Mouse (Mus musculus) midbrain, embryonic 16.5 days (tissue): ENCODE measurements at regions not wholly inside any gene's neighbourhood (a gene's known extent, or its start where the extent isn't known, plus 50 kb on each side); places are given as distances from the start of the nearest gene placed in this dataset.

ENCODE experiments used
- ATAC-seq: fragments of 200-750 bp; cut with Nextera tagmentation; 2 replicates; pipeline ENCODE4 v1.8.0; 2017; ENCODE audit warnings: moderate TSS enrichment
- H3K27ac ChIP-seq: fragments of 300-500 bp; sonication (generic); 2 replicates; pipeline ENCODE4 v1.5.1; 2014; ENCODE audit warnings: mild to moderate bottlenecking, low read length, mixed read lengths
- H3K27me3 ChIP-seq: fragments of 300-500 bp; sonication (generic); 2 replicates; pipeline ENCODE4 v1.6.1; 2014; ENCODE audit warnings: low read depth, low read length, mixed read lengths; ENCODE audit not compliant: control insufficient read depth, insufficient read depth
- H3K36me3 ChIP-seq: fragments of 300-500 bp; sonication (generic); 2 replicates; pipeline ENCODE4 v1.6.1; 2014; ENCODE audit warnings: mild to moderate bottlenecking, low read length, moderate library complexity, mixed read lengths; ENCODE audit not compliant: control insufficient read depth, insufficient read depth
- H3K4me1 ChIP-seq: fragments of 300-500 bp; sonication (generic); 2 replicates; pipeline ENCODE4 v1.6.1; 2014; ENCODE audit warnings: mild to moderate bottlenecking, low read length, mixed read lengths; ENCODE audit not compliant: control insufficient read depth, insufficient read depth
- H3K4me2 ChIP-seq: fragments of 300-500 bp; sonication (generic); 2 replicates; pipeline ENCODE4 v1.6.1; 2014; ENCODE audit warnings: mild to moderate bottlenecking, low read length, mixed read lengths
- H3K4me3 ChIP-seq: fragments of 300-500 bp; sonication (generic); 2 replicates; pipeline ENCODE4 v1.5.1; 2014; ENCODE audit warnings: low read depth, mild to moderate bottlenecking, low read length, moderate library complexity, mixed read lengths
- H3K9ac ChIP-seq: fragments of 300-500 bp; sonication (generic); 2 replicates; pipeline ENCODE4 v1.6.1; 2014; ENCODE audit warnings: low read depth, low read length, mixed read lengths
- H3K9me3 ChIP-seq: fragments of 300-500 bp; sonication (generic); replicated peaks from 2 replicates; pipeline ENCODE4 v1.6.1; 2014; ENCODE audit warnings: mild to moderate bottlenecking, low read length, mixed read lengths; ENCODE audit not compliant: control insufficient read depth, poor library complexity, severe bottlenecking
- WGBS: fragments of 180-500 bp; shearing (Covaris S2); extraction: QIAGEN DNeasy Blood & Tissue Kit; methylation state at CpG from one replicate; pipeline ENCODE4 v1.1.7; 2014; 5-methylcytosine and 5-hydroxymethylcytosine counted together

DNA sequence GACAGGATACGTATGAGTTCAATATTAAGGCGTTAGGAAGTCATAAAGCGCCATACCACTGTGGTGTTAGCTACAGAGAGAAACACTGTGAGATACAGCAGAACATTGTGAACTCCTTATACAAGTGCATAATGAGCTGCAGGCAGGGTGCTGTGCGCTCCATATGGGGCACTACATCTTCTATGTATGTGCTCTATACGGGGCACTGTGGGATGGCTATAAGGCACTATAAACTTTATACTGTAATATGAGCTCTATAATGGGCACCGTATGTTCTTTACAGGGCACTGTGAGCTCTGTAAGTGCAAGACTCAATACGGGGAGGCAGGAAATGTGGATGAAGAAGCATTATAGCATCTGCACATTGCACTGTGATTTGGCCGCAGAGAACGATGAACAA, 183.2 kb upstream of the Krr1 start:
- Histone ChIP-seq H3K4me2 (no peak overlapping the region), H3K9me3 (no peaks in the 10 kb centered on the region), H3K9ac (no peak overlapping the region), H3K4me3 (no peak overlapping the region), H3K4me1 (peaks cover 2% of the 10 kb centered on the region; the same call in 1 of the 2 replicates), H3K36me3 (no peaks in the 10 kb centered on the region), H3K27ac (no peak overlapping the region), H3K27me3 (no peaks in the 10 kb centered on the region)
- WGBS, result 93% methylated on average over 9 of the region's 9 CpGs
- ATAC-seq, result no peak

DNA sequence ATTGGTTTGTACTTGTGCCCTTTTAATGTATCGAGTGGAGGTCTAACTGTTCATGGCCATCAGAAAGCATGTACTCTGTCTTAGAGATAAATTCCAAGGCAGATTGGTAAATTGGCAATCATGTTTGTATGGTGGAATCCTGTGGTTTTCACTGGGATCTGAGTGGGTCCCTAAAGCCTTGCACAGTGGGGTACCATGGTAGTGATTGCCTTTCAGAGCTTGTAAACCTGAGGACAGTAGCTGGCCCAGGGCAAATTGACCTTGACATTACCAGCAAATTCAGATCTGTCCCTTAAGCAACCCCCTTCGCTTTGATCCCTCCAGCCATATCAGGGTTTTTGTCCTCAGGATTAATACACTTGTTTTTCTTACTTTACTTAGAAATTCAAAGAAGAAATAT, 181.6 kb upstream of the Krr1 start:
- Histone ChIP-seq H3K27me3 (no peaks in the 10 kb centered on the region), H3K4me3 (no peak overlapping the region), H3K9ac (no peak overlapping the region), H3K36me3 (no peaks in the 10 kb centered on the region), H3K27ac (no peak overlapping the region), H3K4me1 (peaks cover 2% of the 10 kb centered on the region; the same call in 1 of the 2 replicates), H3K9me3 (no peaks in the 10 kb centered on the region), H3K4me2 (no peak overlapping the region)
- ATAC-seq, result no peak
- WGBS, result 94% methylated on average over 2 of the region's 2 CpGs

GRCm38 (mm10) chr10:111795056-111795455, 177.4 kb upstream of the Krr1 start:
- Histone ChIP-seq H3K36me3 (no peaks in the 10 kb centered on the region), H3K9me3 (no peaks in the 10 kb centered on the region), H3K4me3 (no peak overlapping the region), H3K27ac (no peak overlapping the region), H3K4me1 (peaks cover 4% of the 10 kb centered on the region; the same call in 1 of the 2 replicates), H3K27me3 (no peaks in the 10 kb centered on the region), H3K4me2 (no peak overlapping the region), H3K9ac (no peak overlapping the region)
- 79% methylated on average over 5 of the region's 5 CpGs for whole genome bisulfite sequencing
- no peak for ATAC-seq

GRCm38 (mm10) chr10:111795756-111796155, 176.7 kb upstream of the Krr1 start:
- Histone ChIP-seq H3K9me3 (no peaks in the 10 kb centered on the region), H3K9ac (no peak overlapping the region), H3K27ac (no peak overlapping the region), H3K36me3 (no peaks in the 10 kb centered on the region), H3K4me3 (no peak overlapping the region), H3K27me3 (no peaks in the 10 kb centered on the region), H3K4me2 (no peak overlapping the region), H3K4me1 (peaks cover 4% of the 10 kb centered on the region; the same call in 1 of the 2 replicates)
- WGBS, result 89% methylated on average over 3 of the region's 3 CpGs
- no peak for ATAC-seq

- Histone ChIP-seq H3K9ac (no peak overlapping the region), H3K36me3 (no peaks in the 10 kb centered on the region), H3K9me3 (no peaks in the 10 kb centered on the region), H3K27ac (no peak overlapping the region), H3K4me1 (peaks cover 4% of the 10 kb centered on the region), H3K4me2 (no peak overlapping the region), H3K4me3 (no peak overlapping the region), H3K27me3 (no peaks in the 10 kb centered on the region)
- WGBS, result 80% methylated on average over 7 of the region's 7 CpGs
- ATAC-seq, result no peak
These were observed 173.6 kb upstream of the Krr1 start for GRCm38 (mm10) chr10:111798851-111799281.

DNA sequence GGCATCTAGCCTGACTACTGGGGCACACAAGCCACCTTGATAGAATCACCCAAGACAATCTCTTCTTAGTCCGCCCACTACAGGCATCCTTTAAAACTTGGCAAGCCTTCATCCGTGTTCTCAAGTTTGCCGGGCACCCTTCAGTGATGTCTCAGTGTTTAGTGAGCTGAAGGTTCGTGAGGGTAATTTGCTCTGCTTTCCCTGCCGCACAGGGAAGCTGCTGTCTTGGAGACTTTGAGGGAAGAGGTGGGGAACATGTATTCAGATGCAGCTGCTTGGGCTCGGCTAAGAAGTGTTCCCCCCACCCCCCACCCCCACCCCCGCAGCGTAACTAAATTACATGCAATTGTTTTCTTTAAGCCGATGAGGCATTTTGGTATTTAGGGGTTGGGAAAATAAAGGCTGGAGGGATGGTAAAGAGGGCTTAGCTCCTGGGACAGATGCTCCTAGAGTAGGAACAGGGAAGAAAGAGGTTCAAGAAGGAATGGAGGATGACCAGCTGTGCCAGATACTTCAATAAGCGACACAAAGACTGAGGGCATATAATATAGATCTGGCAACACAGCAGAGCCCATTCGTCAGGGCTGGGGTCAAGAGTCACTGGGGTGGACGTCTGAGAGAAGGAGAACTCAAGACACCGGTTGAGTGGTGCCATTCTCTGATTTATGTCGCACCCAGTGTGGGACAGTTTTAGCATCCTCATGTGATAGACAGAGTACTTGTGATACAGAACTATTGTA, 172.4 kb upstream of the Krr1 start:
- no peak for ATAC-seq
- Histone ChIP-seq H3K27me3 (no peaks in the 10 kb centered on the region), H3K27ac (no peak overlapping the region), H3K9me3 (no peaks in the 10 kb centered on the region), H3K4me3 (no peak overlapping the region), H3K4me1 (peaks cover 4% of the 10 kb centered on the region), H3K9ac (0 out of 2 replicates have a peak overlapping the region, but pooled peaks have one; percentile 2), H3K4me2 (no peak overlapping the region), H3K36me3 (no peaks in the 10 kb centered on the region)
- 24% methylated on average over 14 of the region's 14 CpGs for WGBS

- Histone ChIP-seq H3K27me3 (no peaks in the 10 kb centered on the region), H3K4me1 (peaks cover 4% of the 10 kb centered on the region), H3K9ac (no peak overlapping the region), H3K27ac (no peak overlapping the region), H3K4me3 (no peak overlapping the region), H3K36me3 (no peaks in the 10 kb centered on the region), H3K9me3 (no peaks in the 10 kb centered on the region), H3K4me2 (no peak overlapping the region)
- ATAC-seq, result no peak
- WGBS, result 49% methylated on average over 3 of the region's 3 CpGs
These were observed 171.9 kb upstream of the Krr1 start for GRCm38 (mm10) chr10:111800590-111800935.

DNA sequence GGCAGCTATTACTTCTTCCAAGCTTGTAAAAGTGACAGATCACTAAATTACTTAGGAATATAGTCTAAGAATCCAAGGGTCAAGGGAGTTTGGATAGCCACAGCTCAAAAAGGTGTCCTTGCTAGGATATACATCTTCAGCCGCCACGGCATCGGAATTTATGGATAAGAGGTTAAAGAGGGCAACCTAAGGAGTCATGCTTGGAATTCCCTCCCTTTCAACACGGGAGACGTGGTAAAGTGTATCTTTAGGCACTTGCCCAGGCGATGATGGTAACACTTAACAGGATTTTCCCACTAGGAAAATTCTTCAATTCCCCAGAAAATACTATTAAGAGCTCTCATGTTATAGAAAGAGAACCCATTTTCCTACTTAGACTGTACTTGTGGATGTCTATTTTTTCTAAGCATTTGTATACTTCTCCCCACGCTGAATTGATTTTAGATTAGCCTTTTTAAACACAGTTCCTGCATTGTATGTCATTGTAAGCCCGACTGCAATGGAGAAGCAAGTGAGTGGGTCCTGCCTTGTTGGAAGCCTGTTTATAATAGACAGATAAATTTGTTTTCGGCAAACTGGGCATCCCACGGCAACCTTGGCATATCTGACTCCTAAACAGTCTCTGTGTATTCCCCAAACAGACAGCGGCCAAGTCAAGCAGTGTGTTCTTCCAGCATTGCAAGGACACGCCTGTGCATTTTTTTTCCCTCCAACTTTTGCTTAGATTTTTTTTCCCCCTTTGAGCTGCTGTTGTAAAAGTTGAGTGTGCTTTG, 171.3 kb upstream of the Krr1 start:
- no peak overlapping the region for H3K27ac ChIP-seq
- no peak overlapping the region for H3K9ac ChIP-seq
- no peak overlapping the region for H3K4me3 ChIP-seq
- H3K4me2 ChIP-seq, result no peak overlapping the region
- H3K27me3 ChIP-seq, result no peaks in the 10 kb centered on the region
- no peaks in the 10 kb centered on the region for H3K36me3 ChIP-seq
- peaks cover 4% of the 10 kb centered on the region for H3K4me1 ChIP-seq
- no peaks in the 10 kb centered on the region for H3K9me3 ChIP-seq
- 39% methylated on average over 12 of the region's 12 CpGs for WGBS
- ATAC-seq, result no peak

DNA sequence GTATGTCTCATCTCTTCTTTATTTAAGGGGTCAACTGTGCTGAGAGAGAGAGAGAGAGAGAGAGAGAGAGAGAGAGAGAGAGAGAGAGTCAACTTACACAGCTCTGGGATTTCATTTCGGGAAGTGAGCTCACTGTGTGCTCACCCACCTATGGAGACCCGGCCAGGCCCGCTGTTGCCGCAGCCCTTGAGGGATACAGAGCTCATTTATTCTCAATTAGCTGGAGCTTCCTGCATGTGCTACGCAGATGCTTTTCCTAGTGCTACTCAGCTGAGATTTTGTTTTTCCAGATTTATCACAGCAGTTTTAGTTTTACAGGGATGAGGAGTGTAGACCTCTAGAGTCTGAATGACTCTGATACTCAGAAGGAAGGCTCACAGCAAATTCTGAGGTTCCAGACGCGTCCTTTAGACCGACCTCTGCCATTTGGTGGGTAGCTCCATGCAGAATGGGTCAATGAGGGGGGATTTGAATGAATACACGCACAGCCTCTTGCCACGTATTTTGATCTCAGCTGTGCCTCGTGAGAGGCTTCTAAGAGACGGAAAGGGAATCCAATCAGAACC, 170.6 kb upstream of the Krr1 start:
- H3K36me3 ChIP-seq, result no peaks in the 10 kb centered on the region
- no peak for ATAC-seq
- no peak overlapping the region for H3K9ac ChIP-seq
- H3K4me3 ChIP-seq, result no peak overlapping the region
- H3K4me1 ChIP-seq, result peaks cover 4% of the 10 kb centered on the region
- WGBS, result 33% methylated on average over 12 of the region's 12 CpGs
- H3K9me3 ChIP-seq, result no peaks in the 10 kb centered on the region
- no peaks in the 10 kb centered on the region for H3K27me3 ChIP-seq
- no peak overlapping the region for H3K4me2 ChIP-seq
- H3K27ac ChIP-seq, result no peak overlapping the region
